Mouse (Mus musculus) CH12.LX (cell line): ENCODE results near the gene Nedd8.

Source experiments
- NELFE ChIP-seq: IDR thresholded peaks from 2 replicates; pipeline ENCODE4 v1.6.1; 2011; ENCODE audit warnings: low read depth, low read length, improper control_type of control experiment
- USF1 ChIP-seq: IDR thresholded peaks from 2 replicates; pipeline ENCODE4 v1.6.1; 2014; ENCODE audit warnings: low read depth, mild to moderate bottlenecking, inconsistent platforms, low read length, improper control_type of control experiment

DNA sequence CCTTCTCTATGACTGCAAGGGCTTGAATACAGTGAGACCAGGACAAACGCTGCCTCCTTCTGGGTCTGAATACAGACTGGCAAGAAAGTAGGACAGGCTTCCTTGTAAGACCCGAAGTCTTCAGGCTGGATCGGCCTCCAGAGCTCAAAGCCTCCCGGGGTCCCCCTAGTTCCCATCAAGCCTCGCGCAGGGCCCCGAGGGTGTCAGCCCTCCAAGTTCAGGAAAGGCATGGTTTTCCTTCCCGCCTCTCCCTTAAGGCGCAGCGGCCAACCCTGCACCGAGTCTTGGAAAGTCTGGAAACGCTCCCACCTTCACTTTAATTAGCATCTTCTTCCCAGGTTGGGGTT lies 465 bp downstream of the Nedd8 start:
- TF ChIP-seq USF1 (no peak), NELFE (no peak; the same call in 1 of the 2 replicates)
